Mouse (Mus musculus) ES-E14 (cell line): ENCODE measurements around the gene Gm28374. TPM values are rescaled to one million over a fixed set of nuclear protein-coding genes. Genes with fewer than 3 reads are reported as not detected.
A peak's percentile ranks its signal among the peaks of the same experiment; 100 is the strongest.

ENCODE experiments used
- DNase-seq: peaks from one replicate; pipeline ENCODE4 v3.0.0-alpha.2; 2013; ENCODE audit warnings: low read depth, low spot score
- H3K27ac ChIP-seq: 2 replicates; pipeline ENCODE4 v1.5.1; 2012; ENCODE audit warnings: low read depth, mild to moderate bottlenecking, low read length, moderate library complexity, mixed read lengths; ENCODE audit not compliant: poor library complexity, insufficient read depth, severe bottlenecking
- H3K36me3 ChIP-seq: 2 replicates; pipeline ENCODE4 v1.6.1; 2012; ENCODE audit warnings: mild to moderate bottlenecking, low read length, moderate library complexity, mixed read lengths; ENCODE audit not compliant: control insufficient read depth, poor library complexity, insufficient read depth, severe bottlenecking
- H3K4me1 ChIP-seq, 2 experiments: fragments of 150-350 bp in 1 of 2; sonication (generic) in 1 of 2; 2 replicates each; pipeline ENCODE4 v1.6.1; 2012; ENCODE audit warnings: low read length in 2 of 2, mild to moderate bottlenecking in 1 of 2, mixed read lengths in 1 of 2; ENCODE audit not compliant: control insufficient read depth in 2 of 2, insufficient read depth in 2 of 2, poor library complexity in 1 of 2
- H3K4me3 ChIP-seq, 2 experiments: fragments of 150-350 bp in 1 of 2; sonication (generic) in 1 of 2; 2 replicates each; pipeline ENCODE4 v1.5.1; 2012; ENCODE audit warnings: low read length in 2 of 2, low read depth in 1 of 2, mild to moderate bottlenecking in 1 of 2, mixed read lengths in 1 of 2; ENCODE audit not compliant: insufficient read depth in 1 of 2, poor library complexity in 1 of 2, severe bottlenecking in 1 of 2
- H3K9ac ChIP-seq: 2 replicates; pipeline ENCODE4 v1.6.1; 2012; ENCODE audit warnings: low read depth, mild to moderate bottlenecking, low read length, mixed read lengths; ENCODE audit not compliant: poor library complexity, insufficient read depth, severe bottlenecking
- H3K9me3 ChIP-seq: fragments of 150-350 bp; sonication (generic); 2 replicates; pipeline ENCODE4 v1.6.1; 2012; ENCODE audit warnings: low read depth, mild to moderate bottlenecking, low read length; ENCODE audit not compliant: control insufficient read depth, insufficient read depth
- CHD2 ChIP-seq: IDR thresholded peaks from 2 replicates; pipeline ENCODE4 v1.6.1; 2014; ENCODE audit warnings: mild to moderate bottlenecking, low read depth, low read length, inconsistent platforms
- HCFC1 ChIP-seq: IDR thresholded peaks from 2 replicates; pipeline ENCODE4 v1.6.1; 2012; ENCODE audit warnings: low read length, inconsistent platforms, borderline replicate concordance; ENCODE audit not compliant: insufficient read depth
- MAFK ChIP-seq: IDR thresholded peaks from 2 replicates; pipeline ENCODE4 v1.6.1; 2014; ENCODE audit warnings: mild to moderate bottlenecking, low read depth, low read length, inconsistent platforms; ENCODE audit not compliant: insufficient read depth
- ZC3H11A ChIP-seq: IDR thresholded peaks from 2 replicates; pipeline ENCODE4 v1.6.1; 2012; ENCODE audit warnings: low read depth, mild to moderate bottlenecking, inconsistent platforms, low read length, borderline replicate concordance
- ZNF384 ChIP-seq: IDR thresholded peaks from 2 replicates; pipeline ENCODE4 v1.6.1; 2012; ENCODE audit warnings: low read depth, low read length, inconsistent platforms
- in situ Hi-C, 2 experiments: fragments of 600-800 bp; cut with MboI; formaldehyde crosslinking; loops; one replicate each; pipeline ENCODE4 v1.15.1; 2025; ENCODE audit warnings: low sequenced_read_pairs in 2 of 2, inconsistent platforms in 1 of 2; ENCODE audit not compliant: unreplicated experiment in 2 of 2
- total RNA-seq: library from RNA; depleted of rRNA; stranded (reverse); fragments of 300-350 nt; gene quantifications from 2 replicates; pipeline ENCODE4 v1.2.3, GENCODE M21; 2012

Gene Gm28374
- total RNA-seq, 1 experiment = 0.54 TPM

DNA sequence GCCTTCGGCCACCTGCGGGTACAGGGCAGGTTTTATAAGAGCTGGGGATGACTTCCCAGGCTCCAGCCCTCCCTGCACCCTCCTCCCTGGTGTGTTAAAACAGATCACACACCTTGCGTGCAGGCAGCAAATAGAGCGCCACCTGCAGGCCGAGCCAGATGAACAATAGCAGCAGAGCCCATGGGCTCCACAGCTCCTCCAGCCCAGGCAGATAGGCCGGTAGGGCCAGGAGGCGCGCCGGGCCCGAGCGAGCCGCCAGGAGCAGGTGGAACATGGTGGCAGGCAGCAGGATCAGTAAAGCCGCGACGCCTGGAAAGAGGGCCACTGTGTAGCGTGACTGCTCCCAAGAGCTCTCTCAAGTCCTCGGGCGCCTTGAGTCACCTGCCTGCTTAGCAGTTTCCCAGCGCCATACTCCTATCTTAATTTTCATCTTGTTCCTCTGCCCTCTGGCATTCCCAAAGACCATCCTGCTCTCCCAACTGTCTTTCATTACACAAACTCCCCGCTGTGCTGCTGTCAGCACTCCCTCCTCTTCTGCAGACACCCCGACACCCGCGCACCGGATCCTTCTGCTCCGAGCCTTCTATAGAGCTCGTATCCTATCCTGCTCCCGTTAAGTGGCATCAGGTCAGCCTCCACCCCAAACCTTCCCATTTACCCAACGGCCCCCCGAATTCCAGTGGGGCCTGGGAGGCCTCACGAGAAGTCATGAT, 14.9 kb downstream of the Gm28374 start:
- H3K9me3 ChIP-seq = no peaks in the 10 kb centered on the region
- peak overlapping the region; percentile 71 to 95 for H3K4me3 ChIP-seq
- peaks cover 3% of the 10 kb centered on the region; the same call in 1 of the 2 replicates for H3K36me3 ChIP-seq
- H3K27ac ChIP-seq = peak overlapping the region; percentile 28; the same call in 1 of the 2 replicates
- DNase-seq = peak; percentile 85
- in situ Hi-C loops = no loop called here
- TF ChIP-seq ZC3H11A (no peak), ZNF384 (no peak), HCFC1 (no peak), CHD2 (no peak), MAFK (no peak)
- H3K4me1 ChIP-seq = peaks cover 0 to 14% of the 10 kb centered on the region in 2 experiments; a peak in 1 of 4 replicates
- H3K9ac ChIP-seq = peak overlapping the region; percentile 73

DNA sequence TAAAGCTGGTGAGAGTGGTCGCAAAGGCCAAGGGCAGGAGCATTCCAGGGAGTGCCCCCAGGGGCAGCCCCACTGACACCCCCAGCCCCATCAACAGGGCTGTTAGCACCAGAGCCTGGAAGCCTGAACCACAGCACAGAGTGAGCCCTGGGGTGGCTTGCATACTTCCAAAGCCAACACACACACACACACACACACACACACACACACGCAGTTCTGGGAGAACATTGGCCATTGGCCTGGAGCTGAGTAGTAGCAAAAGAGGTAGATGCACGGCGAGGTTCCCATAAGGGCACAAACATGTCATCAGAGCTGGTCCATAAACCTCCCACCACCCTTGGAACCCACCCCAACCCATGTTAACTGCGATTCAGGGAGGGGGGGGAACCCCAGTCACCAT, 15.5 kb downstream of the Gm28374 start:
- Histone ChIP-seq H3K9me3 (no peaks in the 10 kb centered on the region), H3K4me3 (peak overlapping the region; percentile 25 to 95), H3K36me3 (peaks cover 3% of the 10 kb centered on the region; the same call in 1 of the 2 replicates), H3K4me1 (peaks cover 0 to 12% of the 10 kb centered on the region in 2 experiments; a peak in 1 of 4 replicates), H3K9ac (peak overlapping the region; percentile 45), H3K27ac (no peak overlapping the region)
- no peak for TF ChIP-seq ZNF384
- no peak for TF ChIP-seq MAFK
- no peak for TF ChIP-seq HCFC1
- TF ChIP-seq ZC3H11A = no peak
- TF ChIP-seq CHD2 = no peak
- no peak for DNase-seq
- in situ Hi-C loops = no loop called here

DNA sequence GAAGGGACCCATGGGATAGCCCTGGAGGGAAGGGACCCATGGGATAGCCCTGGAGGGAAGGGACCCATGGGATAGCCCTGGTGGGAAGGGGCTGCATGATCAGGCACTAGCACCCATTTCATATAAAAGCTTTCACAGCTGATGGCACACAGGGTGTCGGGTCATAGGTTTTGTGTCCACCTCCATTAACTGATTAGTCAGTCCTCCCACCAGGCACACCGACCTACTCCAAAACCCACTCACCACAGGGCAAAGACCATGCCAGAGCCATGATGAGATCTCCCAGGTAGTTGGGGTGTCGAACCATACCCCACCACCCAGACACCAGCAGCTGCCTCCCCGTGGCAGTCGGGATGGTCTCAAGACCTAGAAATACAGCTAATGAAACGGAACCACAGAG, 19.0 kb downstream of the Gm28374 start:
- no peaks in the 10 kb centered on the region for H3K9me3 ChIP-seq
- H3K9ac ChIP-seq = no peak overlapping the region
- H3K4me1 ChIP-seq = peaks cover 0 to 11% of the 10 kb centered on the region in 2 experiments; a peak in 2 of 4 replicates
- TF ChIP-seq HCFC1 (no peak), ZNF384 (no peak), ZC3H11A (no peak), MAFK (no peak), CHD2 (no peak)
- H3K27ac ChIP-seq = no peak overlapping the region
- H3K36me3 ChIP-seq = peaks cover 17% of the 10 kb centered on the region
- no peak for DNase-seq
- H3K4me3 ChIP-seq = no peak overlapping the region
- in situ Hi-C loops = no loop called here

DNA sequence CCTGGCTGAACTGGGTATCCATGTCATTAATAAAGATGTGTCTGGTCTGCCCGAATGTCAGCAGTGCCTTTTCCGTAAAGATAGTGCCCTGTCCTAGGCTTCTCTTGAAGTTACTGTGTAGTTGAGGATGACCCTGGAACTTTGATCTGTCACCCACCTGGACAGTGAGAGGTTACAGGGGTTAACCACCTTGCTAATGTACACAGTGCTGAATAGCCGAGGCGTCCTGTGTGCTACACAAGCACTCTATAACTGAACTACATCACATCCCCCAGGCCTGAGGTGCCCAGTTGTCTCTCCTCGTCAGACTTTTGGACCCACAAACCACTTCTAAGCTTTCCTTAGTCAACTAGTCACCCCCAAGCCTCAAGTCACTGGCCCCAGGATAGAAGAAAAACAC, 19.6 kb downstream of the Gm28374 start:
- Histone ChIP-seq H3K36me3 (peaks cover 17% of the 10 kb centered on the region), H3K9me3 (no peaks in the 10 kb centered on the region), H3K4me1 (peaks cover 0 to 8% of the 10 kb centered on the region in 2 experiments; a peak in 2 of 4 replicates), H3K4me3 (peak overlapping the region; percentile 52 to 82; a peak in 3 of 4 replicates), H3K27ac (no peak overlapping the region), H3K9ac (peak overlapping the region; percentile 94; the same call in 1 of the 2 replicates)
- no peak for DNase-seq
- in situ Hi-C loops = no loop called here
- TF ChIP-seq ZNF384 (no peak), MAFK (no peak), HCFC1 (no peak)
